Mouse (Mus musculus) A20 (cell line): ENCODE results near the gene Ehbp1.

ENCODE experiments used
- DNase-seq: peaks from one replicate; pipeline ENCODE4 v3.0.0-alpha.2; 2011; ENCODE audit warnings: low read depth, low spot score

Ehbp1 gene

GRCm38 (mm10) chr11:21973597-21973996 lies 368.5 kb downstream of the Ehbp1 start:
- no peak for DNase-seq

- DNase-seq: peak; percentile 39
Measured at GRCm38 (mm10) chr11:21968922-21969321, 373.2 kb downstream of the Ehbp1 start.
